ENCODE assay signal across 1 mouse cellular context in the genomic region with DNA sequence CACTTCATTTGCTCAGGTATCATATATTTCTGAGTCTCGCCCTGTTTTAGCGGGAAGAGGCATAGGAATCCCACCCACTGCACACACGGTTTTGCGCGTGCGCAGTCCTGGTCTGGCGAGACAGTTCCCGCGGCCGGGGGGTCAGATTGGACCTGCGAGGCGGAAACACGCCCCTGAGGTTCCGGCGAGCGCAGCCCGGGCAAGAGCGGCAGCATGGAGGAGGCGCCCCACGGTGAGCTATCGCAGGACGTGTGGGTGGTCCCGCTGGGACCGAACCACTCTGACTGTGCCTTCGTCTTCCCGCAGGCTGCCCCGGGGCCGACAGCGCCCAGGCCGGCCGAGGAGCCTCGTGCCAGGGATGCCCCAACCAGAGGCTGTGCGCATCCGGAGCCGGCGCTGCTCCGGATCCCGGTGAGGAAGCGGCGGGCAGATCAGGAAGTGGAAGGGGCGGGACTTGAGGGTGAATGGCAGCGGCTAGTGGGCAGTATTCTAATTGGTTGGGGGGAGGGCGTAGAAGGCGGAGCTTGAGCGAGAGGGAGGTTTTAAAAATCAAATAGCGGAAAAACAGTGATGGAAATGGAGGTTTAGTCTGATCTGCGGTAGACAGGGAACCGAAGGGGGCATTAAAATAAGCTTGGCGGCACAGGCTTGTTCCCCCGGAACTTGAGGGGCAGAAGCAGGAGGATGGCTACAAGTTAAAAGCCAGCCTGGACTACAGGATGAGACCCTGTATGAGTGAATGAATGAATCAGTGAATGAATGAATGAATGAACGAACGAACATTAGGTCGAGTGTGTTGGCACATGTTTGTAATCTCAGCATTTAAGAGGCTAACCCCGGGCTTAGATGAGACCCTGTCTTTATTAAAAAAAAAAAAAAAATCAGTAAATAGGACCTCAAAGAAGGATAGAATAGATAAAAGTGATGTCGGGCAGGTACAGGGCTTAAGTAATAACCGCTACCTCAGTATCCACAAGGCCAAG.
TF ChIP-seq lines count a peak whose summit lies in the region.

A gene (plus strand): TSS at position 185 of the 983 bp plus-strand sequence.

TF ChIP-seq in MEL, 35 proteins besides CTCF, POLR2A, EP300 and RAD21 (continued from another document):
- TF ChIP-seq GABPA (IDR thresholded peaks at IDR 0.05; ENCODE audit: low read depth, low read length) (no peak), MXI1 (IDR thresholded peaks at IDR 0.05; ENCODE audit: low read depth, low read length) (peak; percentile 49), ELF1 (IDR thresholded peaks at IDR 0.05; ENCODE audit: low read depth, low read length) (peak; percentile 90), USF2 (IDR thresholded peaks at IDR 0.05; ENCODE audit: borderline replicate concordance in 1 of 2, insufficient read depth in 1 of 2, low read depth in 1 of 2, low read length in 2 of 2) (no peak), ZKSCAN1 (IDR thresholded peaks at IDR 0.05; ENCODE audit: low read depth, low read length) (no peak), USF1 (IDR thresholded peaks at IDR 0.05; ENCODE audit: low read depth, low read length) (no peak), MAFK (IDR thresholded peaks at IDR 0.05; ENCODE audit: borderline replicate concordance, low read depth, low read length) (no peak), TAL1 (IDR thresholded peaks at IDR 0.05; ENCODE audit: low read length) (no peak)
